In genomic region chr5:132220376-132220930, GRCm38 (mm10) we compare ENCODE assay signal across 30 mouse cellular contexts.
DNase-seq lines count a peak whose midpoint lies in the region; ATAC-seq and TF ChIP-seq lines count a peak whose summit lies in the region.
"Had no signal": no experiment of that assay in that cellular context is flagged by ENCODE, and none has a peak within 500 bp of the region (broad histone marks: within the 10 kb centered on the region; RNA-seq: fewer than 3 reads in every experiment).

No protein-coding gene starts in this region.

- no peak overlapping the region for H3K9ac ChIP-seq in forebrain, embryonic 14.5 days (ENCODE audit: low read length)
- H3K9ac ChIP-seq in forebrain, postnatal 0 days: no peak overlapping the region
- H3K9ac ChIP-seq in intestine, postnatal 0 days (ENCODE audit: low read depth, low read length): no peak overlapping the region
- H3K9ac ChIP-seq: heart, embryonic 12.5 days; limb, embryonic 12.5 days; neural tube, embryonic 12.5 days; stomach, embryonic 15.5 days had no signal

- no peak overlapping the region for H3K27ac ChIP-seq in forebrain, embryonic 14.5 days (ENCODE audit: low read depth, low read length)
- no peak overlapping the region for H3K27ac ChIP-seq in forebrain, postnatal 0 days (ENCODE audit: low read depth, low read length)
- H3K27ac ChIP-seq in intestine, postnatal 0 days (ENCODE audit: low read depth, low read length): no peak overlapping the region
- H3K27ac ChIP-seq: forebrain, embryonic 10.5 days; limb, embryonic 12.5 days; neural tube, embryonic 12.5 days; stomach, embryonic 15.5 days had no signal

- H3K4me3 ChIP-seq in forebrain, embryonic 14.5 days (ENCODE audit: low read depth, low read length): no peak overlapping the region
- H3K4me3 ChIP-seq in forebrain, postnatal 0 days (ENCODE audit: low read depth, low read length): no peak overlapping the region
- H3K4me3 ChIP-seq in intestine, postnatal 0 days (ENCODE audit: low read depth, low read length): no peak overlapping the region
- H3K4me3 ChIP-seq: forebrain, embryonic 10.5 days; heart, embryonic 12.5 days; limb, embryonic 12.5 days; neural tube, embryonic 12.5 days; stomach, embryonic 15.5 days had no signal

- H3K4me2 ChIP-seq in forebrain, embryonic 14.5 days (ENCODE audit: low read length): no peak overlapping the region
- H3K4me2 ChIP-seq in forebrain, postnatal 0 days (ENCODE audit: low read depth): no peak overlapping the region
- no peak overlapping the region for H3K4me2 ChIP-seq in intestine, postnatal 0 days (replicated peaks; ENCODE audit: low read depth)
- H3K4me2 ChIP-seq: heart, embryonic 12.5 days; limb, embryonic 12.5 days; midbrain, embryonic 11.5 days; neural tube, embryonic 12.5 days; stomach, embryonic 15.5 days had no signal

- H3K27me3 ChIP-seq in forebrain, embryonic 14.5 days (replicated peaks; ENCODE audit: control insufficient read depth, insufficient read depth, low read length): no peaks in the 10 kb centered on the region
- no peaks in the 10 kb centered on the region for H3K27me3 ChIP-seq in forebrain, postnatal 0 days (ENCODE audit: insufficient read depth, low read length)
- no peaks in the 10 kb centered on the region for H3K27me3 ChIP-seq in splenic B cell, adult 2 months (ENCODE audit: control insufficient read depth, insufficient read depth, low read length, poor library complexity, severe bottlenecking)
- H3K27me3 ChIP-seq in intestine, postnatal 0 days (replicated peaks; ENCODE audit: control insufficient read depth, insufficient read depth, low read length): no peaks in the 10 kb centered on the region
- H3K27me3 ChIP-seq: limb, embryonic 12.5 days; neural tube, embryonic 12.5 days; stomach, embryonic 15.5 days had no signal

- no peaks in the 10 kb centered on the region for H3K9me3 ChIP-seq in forebrain, embryonic 14.5 days (replicated peaks; ENCODE audit: control insufficient read depth, low read length)
- H3K9me3 ChIP-seq in forebrain, postnatal 0 days (ENCODE audit: low read length): no peaks in the 10 kb centered on the region
- no peaks in the 10 kb centered on the region for H3K9me3 ChIP-seq in intestine, postnatal 0 days (ENCODE audit: control insufficient read depth)
- H3K9me3 ChIP-seq: forebrain, embryonic 10.5 days; heart, embryonic 12.5 days; limb, embryonic 12.5 days; neural tube, embryonic 12.5 days; stomach, embryonic 15.5 days had no signal

- H3K4me1 ChIP-seq in forebrain, embryonic 14.5 days (ENCODE audit: control insufficient read depth, insufficient read depth, low read length): peaks cover 15% of the 10 kb centered on the region
- H3K4me1 ChIP-seq in forebrain, postnatal 0 days (ENCODE audit: insufficient read depth): no peaks in the 10 kb centered on the region
- no peaks in the 10 kb centered on the region for H3K4me1 ChIP-seq in intestine, postnatal 0 days (replicated peaks; ENCODE audit: control insufficient read depth, insufficient read depth, low read length)
- H3K4me1 ChIP-seq: neural tube, embryonic 12.5 days; stomach, embryonic 15.5 days had no signal

- TF ChIP-seq CTCF in forebrain, postnatal 0 days (IDR thresholded peaks at IDR 0.05; ENCODE audit: low read depth): no peak
- TF ChIP-seq CTCF in intestine, postnatal 0 days (IDR thresholded peaks at IDR 0.05; ENCODE audit: low read depth): no peak

- no peaks in the 10 kb centered on the region for H3K36me3 ChIP-seq in forebrain, embryonic 14.5 days (ENCODE audit: control insufficient read depth, insufficient read depth, low read length)
- no peaks in the 10 kb centered on the region for H3K36me3 ChIP-seq in forebrain, postnatal 0 days (ENCODE audit: insufficient read depth)
- H3K36me3 ChIP-seq in splenic B cell, adult 2 months (ENCODE audit: control insufficient read depth, insufficient read depth, low read length, poor library complexity, severe bottlenecking): no peaks in the 10 kb centered on the region
- H3K36me3 ChIP-seq in intestine, postnatal 0 days (ENCODE audit: control insufficient read depth, insufficient read depth): no peaks in the 10 kb centered on the region
- H3K36me3 ChIP-seq: neural tube, embryonic 12.5 days; stomach, embryonic 15.5 days had no signal

- 69% methylated on average over 12 of the region's 12 CpGs for WGBS in forebrain, embryonic 14.5 days
- 52% methylated on average over 12 of the region's 12 CpGs for WGBS in forebrain, postnatal 0 days
- WGBS in intestine, postnatal 0 days: 89% methylated on average over 12 of the region's 12 CpGs

- ATAC-seq in forebrain, embryonic 14.5 days: peak; percentile 40; the same call in 1 of the 2 replicates
- no peak for ATAC-seq in forebrain, postnatal 0 days
- no peak for ATAC-seq in intestine, postnatal 0 days
- ATAC-seq: activated CD4-positive, CD25-positive, alpha-beta regulatory T cell, adult 4 months; forebrain, embryonic 16.5 days; hindbrain, embryonic 16.5 days; midbrain, embryonic 16.5 days had no signal

- DNase-seq in forebrain, embryonic 14.5 days (ENCODE audit: low spot score): peak; percentile 72
- DNase-seq in forebrain, postnatal 0 days: no peak
- peak; percentile 3 for DNase-seq in T-cell, adult 2 months (ENCODE audit: low spot score)
- DNase-seq in splenic B cell, adult 2 months (ENCODE audit: low read depth, low spot score): peak; percentile 8
- DNase-seq in thymus, postnatal 14 days: peak; percentile 48
- no peak for DNase-seq in Muller cell, postnatal 12 days (ENCODE audit: inconsistent ontology term)
- DNase-seq in kidney, adult 18-20 months: no peak
- DNase-seq: adrenal gland, adult 2 months; adrenal gland, postnatal 36 days; cerebellum, adult 2 months; cerebellum, postnatal 25 days; gastrocnemius, postnatal 10 days; heart, adult 18-20 months; heart, postnatal 4 days; kidney, adult 8-10 months; kidney, postnatal 10 days; layer of hippocampus, adult 9-11 months; lung, postnatal 36 days; right cerebral cortex, adult 18-20 months had no signal

Comparison
In these comparisons a context has a peak if more than half of its experiments do, and no peak if none do; other contexts are left out.
1. DNase-seq: peak in forebrain, embryonic 14.5 days (single experiment), T-cell, adult 2 months (single experiment), splenic B cell, adult 2 months (single experiment) and thymus, postnatal 14 days (single experiment); none in forebrain, postnatal 0 days (single experiment), Muller cell, postnatal 12 days (single experiment) and kidney, adult 18-20 months (single experiment).